Mouse (Mus musculus) kidney, postnatal 14 days (tissue): ENCODE measurements around the gene Tnnt3.
A peak's percentile ranks its signal among the peaks of the same experiment; 100 is the strongest.

Experiments used
- DNase-seq: peaks from one replicate; pipeline ENCODE4 v3.0.0; 2022; ENCODE audit warnings: mixed read lengths

Gene Tnnt3

DNA sequence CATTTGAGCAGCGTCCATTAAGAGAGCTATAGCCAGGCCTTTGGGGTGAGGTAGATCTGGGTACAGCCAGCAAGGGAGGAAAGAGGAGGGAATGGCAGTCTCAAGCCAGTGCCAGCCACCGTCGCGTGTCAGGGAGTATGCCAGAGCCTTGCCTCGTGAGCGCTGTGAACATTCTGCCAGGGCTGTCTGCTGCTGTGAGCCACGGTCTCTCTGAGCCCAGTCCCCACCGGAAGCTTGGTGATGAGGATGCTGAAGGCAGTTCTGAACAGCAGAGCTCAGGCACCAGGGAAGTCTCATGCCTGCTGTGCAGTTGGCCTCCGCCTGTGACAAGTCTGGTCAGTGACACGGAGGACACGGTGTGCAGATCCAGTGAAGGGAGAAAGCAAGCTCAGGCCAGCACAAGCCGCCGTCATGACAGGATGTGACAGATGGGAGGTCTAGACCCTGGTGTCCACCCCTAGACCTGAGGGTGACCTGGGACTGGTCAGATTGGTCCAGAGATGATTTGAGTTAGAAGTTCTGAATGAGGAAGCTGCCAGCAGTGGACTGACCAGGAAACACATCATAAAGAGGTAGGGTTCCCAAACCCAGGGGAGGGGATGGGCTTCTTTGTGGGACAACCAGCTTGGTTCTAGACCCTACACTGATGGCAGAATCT is 21.7 kb upstream of the Tnnt3 start:
- DNase-seq: no peak

DNA sequence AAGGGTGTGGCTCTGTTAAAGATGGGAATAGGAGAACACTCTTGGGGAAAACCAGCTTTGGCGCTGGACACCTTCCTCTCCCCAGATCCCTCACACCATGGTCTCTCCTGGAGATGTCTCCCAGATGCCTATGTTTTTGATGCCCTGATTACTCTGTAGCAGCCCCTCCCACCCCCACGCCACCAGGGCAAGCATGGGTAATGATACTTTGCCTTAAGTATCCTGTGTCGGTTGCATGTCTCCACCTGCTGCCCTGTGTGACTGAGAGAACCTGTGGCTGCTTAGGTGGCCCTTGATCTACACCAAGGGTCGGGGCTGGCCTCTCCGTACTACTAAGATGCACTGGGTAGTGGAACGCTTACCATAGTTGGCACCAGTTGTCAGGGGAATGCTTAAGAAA is 20.6 kb upstream of the Tnnt3 start:
- no peak for DNase-seq

DNA sequence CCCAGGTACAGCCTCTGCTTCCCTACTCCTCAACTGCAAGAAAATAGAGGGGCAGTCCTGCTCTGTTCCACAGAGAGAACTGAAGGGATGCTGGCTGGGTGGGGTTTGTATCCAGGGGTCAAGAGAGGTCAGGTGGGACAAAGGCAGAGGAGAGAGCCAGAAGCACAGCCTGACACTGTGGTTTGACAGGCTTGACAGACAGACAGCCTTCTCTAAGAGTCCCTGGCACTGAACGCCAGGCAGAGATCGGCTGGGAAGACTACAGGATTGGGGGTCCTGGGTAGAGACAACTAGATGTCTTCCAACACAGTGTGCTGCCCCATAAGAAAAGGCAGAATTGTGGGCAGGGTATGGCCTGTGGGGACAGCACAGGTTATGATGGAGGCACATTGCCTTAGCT is 20.1 kb upstream of the Tnnt3 start:
- DNase-seq: no peak

DNA sequence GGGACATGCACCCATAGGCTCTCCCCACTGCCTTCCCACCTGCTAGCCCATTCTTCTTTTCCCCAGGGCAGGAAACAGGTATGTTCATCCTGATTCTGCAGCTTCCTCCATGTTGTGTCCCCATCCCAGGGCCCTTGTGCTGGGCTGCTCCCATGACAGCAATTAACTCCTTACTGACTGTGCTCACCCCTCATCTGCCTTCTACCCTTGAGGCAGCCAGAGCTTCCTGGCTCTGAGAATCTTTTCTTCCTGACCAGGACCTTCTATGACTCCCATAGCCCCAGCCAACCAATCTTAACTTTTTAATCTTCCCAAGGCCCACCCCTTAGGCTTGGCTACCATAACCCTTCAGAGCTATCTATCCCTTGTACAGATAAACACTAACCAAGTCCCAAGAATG is 19.3 kb upstream of the Tnnt3 start:
- DNase-seq: no peak

DNA sequence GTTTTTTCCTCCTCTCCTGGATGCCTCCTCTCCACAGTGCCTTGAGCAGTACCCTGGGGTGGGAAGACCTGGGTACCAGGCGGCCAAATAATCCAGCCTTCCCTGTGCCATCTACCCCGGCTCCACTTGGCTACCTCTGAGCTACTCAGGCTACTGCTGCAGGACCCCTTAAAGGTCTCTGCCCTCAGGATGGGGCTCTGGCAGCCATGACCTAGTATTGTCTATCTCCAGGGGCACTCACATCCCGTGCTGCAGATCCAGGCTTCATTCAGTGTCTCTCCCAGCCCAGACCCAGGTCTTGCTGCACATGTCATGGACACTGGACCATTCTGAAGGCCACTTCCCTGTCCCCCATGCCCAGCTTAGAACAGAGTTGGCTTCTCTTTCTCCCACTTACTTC is 18.8 kb upstream of the Tnnt3 start:
- DNase-seq: no peak

DNA sequence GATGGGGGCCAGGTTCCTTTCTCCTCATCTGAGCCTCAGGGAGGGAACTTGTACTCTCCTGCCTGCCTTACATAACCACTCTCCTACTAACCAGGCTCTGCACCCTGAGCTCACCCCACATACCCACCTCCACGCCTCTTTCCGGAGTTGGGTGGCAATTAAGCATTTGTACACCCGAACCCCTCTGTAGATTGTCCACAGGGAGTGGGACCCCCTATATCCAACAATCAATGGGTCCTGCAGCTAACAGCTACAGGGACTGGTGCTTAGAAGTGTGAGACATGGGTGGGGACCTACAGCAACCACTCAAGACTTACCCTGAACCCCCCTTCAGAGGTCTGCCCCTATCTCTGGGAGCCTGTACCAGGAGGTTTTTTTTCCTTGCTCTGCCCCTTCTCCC is 18.0 kb upstream of the Tnnt3 start:
- DNase-seq: no peak

DNA sequence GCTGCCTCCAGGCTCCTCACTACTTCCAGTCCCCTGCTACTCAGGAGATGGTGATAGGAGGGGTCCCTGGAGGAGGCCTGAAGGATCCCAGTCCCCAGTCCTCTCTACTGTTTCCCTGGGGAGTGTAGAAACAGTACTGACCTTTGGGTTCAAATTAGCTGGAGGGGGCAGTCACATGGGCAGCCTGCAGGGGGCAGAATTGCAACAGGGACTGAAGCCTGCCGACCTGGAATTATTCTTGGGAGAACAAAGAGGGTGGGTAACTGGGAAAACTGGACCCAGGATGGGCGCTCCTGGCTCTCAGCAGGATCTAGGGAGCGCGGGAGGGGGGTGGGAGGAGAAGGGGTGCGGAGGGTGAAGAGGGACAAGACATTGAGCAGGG is 17.5 kb upstream of the Tnnt3 start:
- DNase-seq: peak; percentile 58

DNA sequence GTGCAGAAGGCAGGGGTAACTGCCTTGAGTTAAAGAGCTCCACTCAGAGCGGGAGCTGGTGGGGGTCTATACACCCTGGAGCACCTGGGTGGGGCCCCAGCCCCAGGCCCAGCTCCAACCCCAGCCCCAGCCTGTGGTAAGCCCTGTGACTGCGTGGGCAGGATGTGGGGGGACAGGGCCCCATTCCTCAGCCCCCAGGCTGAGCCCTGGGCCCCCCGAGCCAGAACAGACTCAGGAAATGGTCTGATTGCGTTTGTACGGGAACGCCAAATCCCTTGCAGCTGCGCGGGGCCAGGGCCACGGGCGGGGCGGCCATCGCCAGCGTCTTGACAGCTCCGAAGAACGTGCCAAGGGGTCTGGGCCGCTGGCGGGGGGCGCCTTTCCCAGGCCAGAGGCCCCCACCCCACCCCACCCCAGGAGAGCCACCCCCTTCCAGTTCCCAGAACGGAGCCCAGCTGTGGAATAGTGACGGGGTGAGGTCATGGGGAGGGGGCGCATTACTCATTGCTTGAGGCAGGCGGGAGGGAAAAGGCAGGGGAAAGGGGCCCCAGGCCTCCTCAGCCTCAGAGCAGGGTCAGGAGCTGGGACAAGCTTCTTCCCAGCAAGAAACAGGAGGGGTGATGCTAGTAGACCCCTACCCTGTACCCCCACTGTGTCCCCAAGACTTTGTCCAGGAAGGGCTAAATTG is 16.9 kb upstream of the Tnnt3 start:
- DNase-seq: peak; percentile 47

DNA sequence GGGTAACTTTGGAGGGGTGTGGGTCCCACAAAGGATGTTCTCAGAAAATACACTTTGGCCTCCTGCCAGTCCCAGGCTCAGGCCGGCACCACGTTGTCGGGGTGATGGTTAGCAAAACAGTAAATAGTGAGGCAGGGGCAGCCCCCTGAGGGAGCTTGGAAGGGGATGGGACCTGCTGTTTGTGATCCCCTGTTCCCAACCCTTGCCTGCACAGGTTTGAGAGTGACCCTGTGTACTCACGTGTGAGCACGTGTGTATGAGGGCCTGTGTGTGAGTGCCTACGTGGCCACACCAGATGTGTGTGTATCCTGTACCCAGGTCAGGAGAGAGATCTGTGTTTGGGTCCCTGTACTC is 16.4 kb upstream of the Tnnt3 start:
- peak; percentile 29 for DNase-seq

DNA sequence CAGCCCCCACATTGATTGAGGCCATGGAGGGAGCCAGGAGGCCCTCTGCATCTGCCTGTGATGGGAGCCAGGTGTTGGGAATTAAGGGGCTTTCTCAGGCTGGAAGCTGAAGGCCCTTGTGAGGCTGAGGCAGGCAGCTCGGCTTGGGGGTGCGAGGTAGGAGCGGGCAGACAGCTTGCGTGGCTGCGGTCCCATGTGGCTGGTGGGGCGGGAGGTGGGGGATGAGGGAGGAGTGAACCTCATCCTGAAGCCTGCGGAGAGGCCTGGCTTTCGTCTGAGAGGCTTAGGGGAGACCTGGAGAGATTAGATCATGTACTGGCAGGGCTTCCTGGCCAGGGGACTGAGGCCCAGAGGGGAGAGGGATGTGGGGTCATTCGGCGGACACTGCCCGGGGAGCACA is 15.5 kb upstream of the Tnnt3 start:
- no peak for DNase-seq

DNA sequence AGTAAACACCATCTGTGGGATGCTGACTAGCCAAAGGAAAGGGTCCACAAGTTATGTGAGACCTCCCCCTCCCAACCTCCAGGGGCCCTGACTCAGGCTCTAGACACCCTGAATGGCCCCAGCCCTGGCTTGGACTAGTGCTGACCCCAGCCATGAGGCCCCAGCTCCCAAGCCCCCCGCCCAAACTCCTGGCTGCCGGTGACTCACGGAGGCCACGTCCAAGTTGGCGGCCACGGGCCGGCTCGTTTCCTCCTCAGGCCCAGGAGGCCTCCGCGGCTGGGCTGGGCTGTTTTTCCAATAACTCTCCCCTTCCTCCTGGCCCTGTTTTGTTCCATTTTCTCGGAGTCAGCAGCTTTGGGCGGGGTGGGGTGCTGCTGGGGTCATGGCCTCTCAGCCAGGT is 13.9 kb upstream of the Tnnt3 start:
- DNase-seq: no peak

DNA sequence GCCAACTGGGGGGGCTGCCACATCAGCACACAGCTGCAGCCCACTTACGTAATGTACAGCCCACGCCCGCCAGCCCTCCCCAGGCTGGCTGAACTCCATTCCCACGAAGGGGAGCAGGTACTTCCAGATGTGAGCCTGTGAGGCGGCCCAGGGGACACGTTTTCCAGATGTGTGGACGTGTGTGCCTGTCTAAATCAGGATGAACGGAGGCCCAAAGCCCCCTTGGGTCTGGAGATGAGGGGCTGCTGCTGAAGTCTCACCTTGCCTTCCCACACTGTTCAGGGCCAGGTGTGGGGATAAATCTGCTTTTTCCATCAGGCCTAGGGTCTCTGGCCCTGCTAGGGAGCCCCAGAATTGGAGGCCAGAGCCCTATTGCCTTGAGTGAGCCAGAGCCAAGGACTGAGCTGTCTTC is 11.9 kb upstream of the Tnnt3 start:
- DNase-seq: no peak

DNA sequence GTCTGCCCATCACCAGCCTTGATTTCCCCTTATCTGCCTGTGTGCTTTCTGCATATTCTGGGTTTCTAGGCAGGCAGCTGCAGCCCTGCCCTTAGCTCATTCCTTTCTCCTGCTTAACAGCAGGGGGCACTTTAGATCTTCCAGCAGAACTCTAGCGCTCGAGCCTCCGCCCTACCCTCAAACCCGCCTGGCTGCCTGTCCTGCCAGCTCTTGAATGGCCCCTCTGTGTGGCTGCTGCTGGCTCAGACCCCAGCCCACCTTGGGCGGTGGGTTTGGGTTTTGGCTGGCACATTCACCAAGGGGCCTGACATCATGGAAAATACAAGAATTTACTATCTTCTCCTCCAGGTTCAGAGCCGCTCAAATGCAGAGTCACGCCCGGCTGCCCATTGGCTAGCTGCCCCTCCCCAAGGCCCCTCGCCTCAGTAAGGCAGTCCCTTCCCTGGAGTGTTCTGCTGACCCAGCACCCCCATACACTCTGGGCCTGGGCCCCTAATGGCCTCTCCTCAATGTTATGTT is 11.2 kb upstream of the Tnnt3 start:
- DNase-seq: peak; percentile 48

DNA sequence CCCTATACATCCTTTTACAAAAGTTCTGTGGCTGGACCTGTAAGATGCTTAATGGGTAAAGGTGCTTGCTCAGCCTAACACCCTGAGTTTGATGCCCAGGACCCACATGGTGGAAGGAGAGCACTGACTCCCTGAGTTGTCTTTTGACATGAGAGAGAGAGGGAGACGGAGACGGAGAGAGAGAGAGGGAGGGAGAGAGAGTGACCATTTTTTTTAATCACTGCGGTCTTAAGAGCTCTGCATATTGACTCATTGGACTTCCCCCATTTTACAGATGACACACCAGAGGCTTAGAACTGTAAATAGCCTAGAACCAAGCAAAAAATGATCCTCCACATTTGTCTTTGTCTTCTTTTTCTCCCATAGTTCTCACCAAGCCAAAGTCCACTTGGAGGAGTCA is 10.6 kb upstream of the Tnnt3 start:
- no peak for DNase-seq

DNA sequence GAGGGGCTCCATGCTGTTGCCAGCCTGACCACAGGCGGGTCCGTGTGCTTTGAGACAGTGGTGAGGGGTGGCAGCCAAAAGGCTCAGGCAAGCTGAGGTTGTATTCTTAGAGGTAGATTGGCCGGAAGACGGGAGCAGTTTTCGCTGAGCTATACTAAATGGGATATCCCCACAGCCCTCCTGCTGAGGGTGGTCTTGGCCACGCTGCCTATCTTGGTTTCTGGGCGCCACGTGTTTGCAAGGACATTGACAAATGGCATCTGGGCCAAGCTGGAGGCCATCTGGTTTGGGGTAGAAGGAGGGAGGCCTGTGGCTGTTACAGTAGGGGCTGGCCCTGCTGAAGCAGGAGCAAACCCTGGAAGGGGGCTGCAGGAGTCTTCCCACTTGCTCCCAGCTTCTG is 5.1 kb upstream of the Tnnt3 start:
- no peak for DNase-seq

DNA sequence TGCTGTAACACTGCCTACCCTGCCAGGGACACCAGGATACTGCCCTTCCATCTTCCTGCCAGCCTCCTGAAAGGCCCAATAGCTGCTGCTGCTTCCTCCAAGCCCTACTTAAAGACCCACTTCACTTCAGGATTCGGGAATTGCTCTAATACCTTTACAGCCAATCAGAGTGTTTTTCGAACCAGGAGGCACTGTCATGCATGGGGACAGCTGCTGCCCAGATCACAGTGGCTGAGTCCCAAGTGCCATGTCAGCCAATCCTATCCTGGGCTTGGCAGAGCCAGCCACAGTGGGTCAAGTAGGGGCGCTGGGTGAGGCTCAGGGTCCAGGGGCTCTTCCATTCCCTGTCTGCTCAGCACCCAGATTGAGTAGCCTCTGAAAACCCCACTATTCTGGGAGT is 2.5 kb upstream of the Tnnt3 start:
- DNase-seq: no peak

DNA sequence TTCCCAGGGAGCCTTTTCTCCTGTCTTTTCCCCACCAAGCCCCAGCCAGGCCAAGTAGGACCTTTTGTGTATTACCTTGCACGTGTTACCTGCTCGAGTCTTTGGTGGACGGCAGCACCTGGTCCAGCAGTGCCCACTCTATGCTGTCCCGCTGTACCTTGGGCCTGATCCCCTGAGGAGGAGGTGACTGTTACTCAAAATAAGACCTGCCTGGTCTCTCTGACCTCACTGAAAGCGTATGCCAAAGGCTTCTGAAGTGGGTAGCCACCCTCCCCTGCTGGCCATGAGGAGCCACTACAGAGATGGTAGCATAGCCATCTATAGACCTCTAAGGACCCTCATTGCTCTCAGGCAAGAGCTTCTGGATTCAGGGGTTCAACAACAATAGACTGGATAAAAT is 1.8 kb upstream of the Tnnt3 start:
- DNase-seq: no peak

DNA sequence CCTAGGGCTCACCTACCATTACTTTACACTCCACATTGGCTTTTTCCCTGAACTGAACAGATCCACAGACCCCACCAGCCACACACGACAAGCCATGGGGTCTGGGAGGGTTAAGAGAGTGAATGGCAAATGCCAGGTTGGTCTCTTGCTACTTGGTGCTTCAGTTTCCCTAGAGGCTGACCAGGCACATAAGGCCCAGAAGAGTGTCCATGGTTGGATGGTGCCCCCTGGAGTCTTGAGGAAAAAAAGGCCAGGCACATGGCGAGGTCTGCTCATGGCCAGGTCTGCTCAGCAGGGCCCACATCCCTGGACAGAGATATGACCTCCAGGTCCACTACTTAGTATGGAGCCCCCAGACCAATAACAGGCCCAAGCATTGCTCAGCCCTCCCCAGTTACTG is 861 bp upstream of the Tnnt3 start:
- DNase-seq: peak; percentile 45

DNA sequence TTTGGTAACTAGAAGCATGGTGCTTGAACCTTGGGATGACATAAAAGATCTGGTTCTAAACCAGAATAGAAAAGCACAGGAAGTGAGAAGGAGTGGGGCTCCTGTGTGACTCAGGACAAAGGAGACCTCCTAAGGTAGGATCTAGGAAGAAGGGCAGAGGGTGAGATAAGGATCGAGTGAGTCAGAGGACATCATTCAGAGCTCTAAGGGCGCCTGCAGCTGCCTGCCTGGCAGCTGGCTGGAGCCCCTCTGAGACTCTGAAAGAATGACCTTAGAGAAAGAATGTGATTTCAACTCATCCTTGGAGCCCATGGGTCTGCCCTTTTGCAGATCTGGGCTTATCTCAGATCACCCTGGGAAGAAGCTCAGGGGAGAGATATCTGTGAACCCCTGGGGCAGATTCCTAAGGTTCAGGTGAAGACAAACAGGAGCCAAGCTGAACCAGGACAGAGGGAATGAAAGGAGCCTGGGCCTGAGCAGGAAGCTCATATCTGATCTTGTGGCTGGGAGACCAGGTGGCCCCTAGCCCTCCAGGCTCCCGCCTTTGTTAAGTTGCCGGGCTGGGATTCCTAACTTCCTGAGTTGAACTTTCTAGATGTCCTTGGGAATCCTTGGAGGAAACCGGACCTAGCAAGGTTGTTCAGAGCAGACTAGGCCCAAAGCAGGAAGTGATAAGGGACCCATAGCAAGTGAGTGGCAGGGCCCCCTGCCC is 530 bp downstream of the Tnnt3 start:
- no peak for DNase-seq

DNA sequence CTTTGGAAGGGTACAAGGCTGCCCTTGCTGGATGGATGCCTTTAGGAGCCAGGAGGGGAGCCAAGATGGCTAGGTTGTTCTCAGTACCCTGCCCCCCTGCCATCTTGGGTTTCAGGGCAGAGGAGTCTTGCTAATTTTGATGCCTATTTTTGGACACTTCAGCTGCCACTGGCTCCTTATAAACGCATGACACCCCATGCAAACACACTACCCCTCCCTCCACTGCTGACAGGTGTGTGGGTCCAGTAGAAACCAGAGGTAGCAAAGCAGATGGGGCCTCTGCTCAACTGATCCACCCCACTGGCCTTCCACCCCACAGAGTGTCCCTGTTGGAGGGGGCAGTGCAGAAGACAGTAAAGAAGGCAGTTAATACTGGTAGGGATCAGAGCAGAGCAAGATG is 1.4 kb downstream of the Tnnt3 start:
- DNase-seq: no peak

DNA sequence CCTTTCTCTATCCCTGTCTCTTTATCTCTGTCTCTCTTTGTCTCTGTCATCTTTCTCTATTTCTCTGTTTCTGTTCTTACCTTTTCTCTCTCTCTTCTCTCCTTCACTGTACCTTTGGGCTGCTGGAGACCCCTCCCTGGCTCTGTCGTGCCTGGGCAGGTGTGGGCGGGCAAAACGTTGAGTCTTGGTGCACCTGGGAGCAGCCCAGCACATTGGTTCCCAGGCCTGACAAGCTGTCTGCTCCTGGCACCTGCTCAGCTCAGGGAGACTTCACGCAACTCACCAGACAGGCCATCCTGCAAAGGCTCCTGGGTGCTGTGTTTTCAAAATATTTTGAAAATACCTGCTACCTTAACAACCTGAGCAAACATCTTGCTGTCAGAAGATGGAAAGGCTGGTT is 4.6 kb downstream of the Tnnt3 start:
- no peak for DNase-seq

DNA sequence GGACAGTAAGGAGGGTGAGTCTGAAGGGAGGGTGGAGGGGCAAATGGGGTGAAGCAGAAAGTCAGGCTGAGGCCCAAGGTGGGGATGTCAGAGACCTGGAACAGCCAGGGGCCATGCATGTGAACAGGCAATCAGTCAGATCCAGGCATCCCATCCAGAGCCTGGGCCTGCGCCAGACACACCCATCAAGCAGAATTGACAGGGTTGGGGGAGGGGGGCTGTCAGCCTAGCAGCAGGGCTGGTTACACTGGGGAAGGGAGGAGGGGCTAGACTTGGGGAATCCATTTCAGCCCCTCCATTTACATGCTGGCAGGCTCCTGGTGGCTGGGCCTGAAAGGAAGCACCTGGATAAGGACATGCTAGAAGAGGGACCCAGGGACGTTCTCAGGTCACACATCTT is 7.3 kb downstream of the Tnnt3 start:
- no peak for DNase-seq

DNA sequence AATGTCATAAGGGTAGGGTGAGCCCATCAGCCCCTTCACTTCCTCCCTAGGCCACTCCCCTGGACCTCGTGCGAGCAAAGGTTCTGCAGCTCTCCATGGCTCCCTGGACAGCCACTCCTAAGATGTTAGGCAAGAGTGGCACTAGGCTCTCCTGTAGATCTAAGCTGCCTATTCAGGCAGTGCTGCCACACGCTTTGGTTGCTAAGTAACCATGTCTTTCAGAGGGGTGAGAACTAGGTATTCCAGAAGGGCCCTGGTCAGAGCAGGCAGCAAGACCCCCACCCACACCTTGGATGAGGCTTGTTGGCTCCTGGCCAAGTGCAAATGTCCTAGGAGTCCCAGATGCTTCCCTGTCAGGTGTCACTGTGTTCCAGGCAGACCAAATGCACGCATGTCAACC is 7.9 kb downstream of the Tnnt3 start:
- no peak for DNase-seq

DNA sequence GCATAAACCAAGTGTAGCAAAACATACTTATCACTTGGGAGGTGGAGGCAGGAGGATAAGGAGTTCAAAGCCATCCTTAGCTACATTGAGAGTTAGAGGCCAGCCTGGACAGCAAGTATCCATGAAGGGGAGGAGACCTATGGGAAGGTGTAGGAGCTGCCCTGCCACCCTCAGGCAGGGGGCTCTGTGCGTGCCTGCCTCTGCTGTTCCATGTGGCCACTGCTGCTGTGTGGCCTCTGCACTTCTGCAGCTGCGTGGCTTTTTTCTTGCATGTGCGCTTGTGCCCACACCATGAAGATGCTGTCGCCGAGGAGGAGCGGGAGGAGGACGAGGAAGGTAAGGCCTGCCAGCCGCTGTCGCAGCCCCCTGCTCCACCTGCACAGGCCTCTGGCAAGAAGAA is 8.8 kb downstream of the Tnnt3 start:
- no peak for DNase-seq
